Mouse (Mus musculus) liver, adult 2 months (tissue): ENCODE data around the gene Gm49387.

ENCODE experiments used
- CTCF ChIP-seq: fragments of 200-500 bp; IDR thresholded peaks from 2 replicates; pipeline ENCODE4 v1.5.1; 2011; ENCODE audit warnings: low read depth, low read length, control low read depth
- POLR2A ChIP-seq: fragments of 200-500 bp; IDR thresholded peaks from 2 replicates; pipeline ENCODE4 v1.6.1; 2011; ENCODE audit warnings: low read length, control low read depth; ENCODE audit not compliant: insufficient read depth; ENCODE audit errors: extremely low read depth

GRCm38 (mm10) chr14:31671635-31672320 lies 31.1 kb upstream of the Gm49387 start:
- TF ChIP-seq CTCF (no peak), POLR2A (no peak)
